Mouse (Mus musculus) kidney, embryonic 14.5 days (tissue): ENCODE measurements around the gene Rhoq. TPM values are rescaled to one million over a fixed set of nuclear protein-coding genes. Genes with fewer than 3 reads are reported as not detected.
A peak's percentile ranks its signal among the peaks of the same experiment; 100 is the strongest.

Experiments
- ATAC-seq: fragments of 200-750 bp; cut with Nextera tagmentation; 2 replicates; pipeline ENCODE4 v1.8.0; 2017; ENCODE audit warnings: moderate number of reproducible peaks, mild to moderate bottlenecking, moderate TSS enrichment, moderate library complexity; ENCODE audit not compliant: low FRiP score, low TSS enrichment
- H3K27ac ChIP-seq: fragments of 300-500 bp; sonication (generic); 2 replicates; pipeline ENCODE4 v1.5.1; 2014; ENCODE audit warnings: low read depth, mild to moderate bottlenecking, low read length, moderate library complexity, mixed read lengths
- H3K27me3 ChIP-seq: fragments of 300-500 bp; sonication (generic); 2 replicates; pipeline ENCODE4 v1.6.1; 2014; ENCODE audit warnings: mild to moderate bottlenecking, low read length; ENCODE audit not compliant: control insufficient read depth, insufficient read depth
- H3K36me3 ChIP-seq: fragments of 300-500 bp; sonication (generic); 2 replicates; pipeline ENCODE4 v1.6.1; 2014; ENCODE audit warnings: low read length, mixed read lengths; ENCODE audit not compliant: control insufficient read depth, insufficient read depth
- H3K4me1 ChIP-seq: fragments of 300-500 bp; sonication (generic); 2 replicates; pipeline ENCODE4 v1.6.1; 2014; ENCODE audit warnings: low read length, mixed read lengths; ENCODE audit not compliant: control insufficient read depth, insufficient read depth
- H3K4me2 ChIP-seq: fragments of 300-500 bp; sonication (generic); replicated peaks from 2 replicates; pipeline ENCODE4 v1.6.1; 2014; ENCODE audit warnings: low read depth, mild to moderate bottlenecking, low read length
- H3K4me3 ChIP-seq: fragments of 300-500 bp; sonication (generic); 2 replicates; pipeline ENCODE4 v1.5.1; 2014; ENCODE audit warnings: mild to moderate bottlenecking, low read length
- H3K9ac ChIP-seq: fragments of 300-500 bp; sonication (generic); 2 replicates; pipeline ENCODE4 v1.6.1; 2014; ENCODE audit warnings: low read depth, mild to moderate bottlenecking, low read length, moderate library complexity
- H3K9me3 ChIP-seq: fragments of 300-500 bp; sonication (generic); 2 replicates; pipeline ENCODE4 v1.6.1; 2016; ENCODE audit warnings: low read length; ENCODE audit not compliant: control insufficient read depth
- WGBS: fragments of 180-500 bp; shearing (Covaris S2); extraction: QIAGEN DNeasy Blood & Tissue Kit; methylation state at CpG from one replicate; pipeline ENCODE4 v1.1.7; 2014; 5-methylcytosine and 5-hydroxymethylcytosine counted together
- polyA plus RNA-seq: library from polyadenylated mRNA; unstranded; fragments of >200 nt; fragmentation: Nextera tagmentation; extraction: Ambion mirVana; gene quantifications from 2 replicates; pipeline ENCODE4 v1.2.1, GENCODE M21; 2014

Rhoq gene
- polyA plus RNA-seq, 1 experiment from 2014 or later = 22.4 TPM

DNA sequence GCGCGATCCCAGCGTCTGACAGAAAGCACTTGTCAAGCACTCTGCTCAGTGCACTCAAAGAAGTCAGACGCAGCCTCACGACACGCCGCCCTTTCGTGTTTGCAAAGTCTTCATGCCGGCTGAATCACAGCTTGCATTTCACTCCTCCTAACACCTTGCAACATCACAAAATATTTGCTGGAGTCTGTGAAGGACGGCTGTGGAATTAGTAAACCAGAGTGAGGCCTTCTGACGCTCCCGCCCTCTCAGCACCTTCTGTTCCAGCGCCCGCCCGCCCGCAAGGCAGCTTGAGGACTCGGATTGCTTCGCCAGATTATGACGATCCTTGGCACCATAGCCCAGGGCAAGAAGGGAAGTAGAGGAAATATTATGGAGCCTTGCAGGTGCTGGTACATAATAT, 78.9 kb downstream of the Rhoq start:
- WGBS = 74% methylated on average over 19 of the region's 19 CpGs
- H3K27ac ChIP-seq = no peak overlapping the region
- H3K9me3 ChIP-seq = no peaks in the 10 kb centered on the region
- no peaks in the 10 kb centered on the region for H3K27me3 ChIP-seq
- H3K4me1 ChIP-seq = no peaks in the 10 kb centered on the region
- H3K4me2 ChIP-seq = no peak overlapping the region
- no peak for ATAC-seq
- no peak overlapping the region for H3K9ac ChIP-seq
- H3K4me3 ChIP-seq = no peak overlapping the region
- no peaks in the 10 kb centered on the region for H3K36me3 ChIP-seq

DNA sequence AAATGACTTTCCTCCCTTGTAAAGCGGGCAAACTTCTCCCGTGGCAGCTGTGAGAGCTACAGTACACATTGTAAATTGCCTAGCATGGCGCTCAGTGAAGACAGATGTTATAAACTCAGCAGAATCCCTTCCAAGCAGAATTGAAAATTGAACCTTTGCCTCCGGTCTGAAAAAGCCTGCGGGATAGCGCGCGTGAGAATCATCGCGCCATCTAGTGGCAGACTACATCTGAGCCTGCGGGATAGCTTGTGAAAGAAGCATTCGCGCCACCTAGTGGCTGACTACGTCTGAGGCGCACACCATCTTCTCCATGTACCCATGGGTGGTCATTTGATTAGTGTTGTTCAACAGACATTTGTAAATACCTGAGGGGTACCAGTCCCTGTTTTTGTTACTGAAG, 81.5 kb downstream of the Rhoq start:
- Histone ChIP-seq H3K27ac (no peak overlapping the region), H3K4me3 (no peak overlapping the region), H3K36me3 (no peaks in the 10 kb centered on the region), H3K4me1 (no peaks in the 10 kb centered on the region), H3K9ac (no peak overlapping the region), H3K27me3 (no peaks in the 10 kb centered on the region), H3K9me3 (no peaks in the 10 kb centered on the region), H3K4me2 (no peak overlapping the region)
- ATAC-seq = peak; percentile 83
- WGBS = 2% methylated on average over 15 of the region's 15 CpGs

DNA sequence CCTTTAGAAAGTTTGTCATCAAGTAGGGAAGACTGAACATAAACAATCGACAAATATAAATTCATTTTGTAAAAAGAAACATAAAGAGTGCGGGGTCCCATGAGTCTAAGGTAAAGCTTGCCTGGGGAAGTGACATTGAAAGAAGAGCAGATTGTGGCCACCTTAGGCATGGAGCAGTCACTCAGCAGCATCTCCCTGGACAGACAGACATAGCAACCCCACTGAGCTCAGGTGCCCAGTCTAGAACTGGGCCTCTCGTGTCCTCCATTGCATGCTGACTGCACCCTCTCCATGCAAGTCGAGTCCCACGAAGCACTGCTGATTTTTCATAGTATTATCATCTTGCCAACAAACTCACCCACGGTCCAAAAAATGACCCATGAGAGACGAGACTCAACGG, 81.9 kb downstream of the Rhoq start:
- Histone ChIP-seq H3K4me3 (no peak overlapping the region), H3K9ac (no peak overlapping the region), H3K36me3 (no peaks in the 10 kb centered on the region), H3K27ac (no peak overlapping the region), H3K27me3 (no peaks in the 10 kb centered on the region), H3K4me2 (no peak overlapping the region), H3K4me1 (no peaks in the 10 kb centered on the region), H3K9me3 (no peaks in the 10 kb centered on the region)
- ATAC-seq = 0 out of 2 replicates have a peak, but pooled peaks have one; percentile 49
- 84% methylated on average over 8 of the region's 8 CpGs for WGBS

Other genes starting within 250 kb of the Rhoq start
- gene Epas1, start 209.4 kb upstream of the Rhoq start, polyA plus RNA-seq = 8.6 and 12.8 TPM in 2 replicates
- not detected in 2 replicates for gene Tmem247, start 45.7 kb upstream of the Rhoq start, polyA plus RNA-seq
- gene Atp6v1e2, start 15.2 kb upstream of the Rhoq start, polyA plus RNA-seq = not detected in 2 replicates
- gene Pigf, start 62.3 kb downstream of the Rhoq start, polyA plus RNA-seq = 39.3 and 46.1 TPM in 2 replicates
- gene Cript, start 62.5 kb downstream of the Rhoq start, polyA plus RNA-seq = 150 and 193 TPM in 2 replicates
- gene Socs5, start 144.6 kb downstream of the Rhoq start, polyA plus RNA-seq = 17.5 and 24.5 TPM in 2 replicates